Mouse (Mus musculus): Measurements from ENCODE around the gene Mrpl2. TPM values are rescaled to one million over a fixed set of nuclear protein-coding genes. Genes with fewer than 3 reads are reported as not detected.

Mrpl2 gene
- 131 and 151 TPM in 2 replicates for polyA plus RNA-seq (2016; fragmentation: Nextera tagmentation; extraction: Ambion mirVana)

GRCm38 (mm10) chr17:46645561-46646321, at the start of gene Mrpl2, which contains the start of gene Klc4:
Gene Mrpl2, plus strand, starts transcription at chr17:46646229.
Gene Klc4, minus strand, starts transcription at chr17:46646022.
- WGBS, result under 1% methylated on average over 53 of the region's 53 CpGs
- H3K4me1 ChIP-seq, result peaks cover 36% of the 10 kb centered on the region
- peaks cover 31% of the 10 kb centered on the region for H3K36me3 ChIP-seq
- no peaks in the 10 kb centered on the region for H3K27me3 ChIP-seq (ENCODE audit: insufficient read depth, poor library complexity, severe bottlenecking)
- H3K4me3 ChIP-seq, result peak within 1 kb of the TSS; percentile 89
- peak within 1 kb of the TSS; percentile 93 for H3K27ac ChIP-seq
- no peaks in the 10 kb centered on the region for H3K9me3 ChIP-seq
- DNase-seq (ENCODE audit: low spot score), result peak; percentile 99

- 80% methylated on average over 11 of the region's 11 CpGs for WGBS
These were observed 48.1 kb upstream of the Mrpl2 start for GRCm38 (mm10) chr17:46597956-46598355.

GRCm38 (mm10) chr17:46598963-46599362, 47.1 kb upstream of the Mrpl2 start:
- Histone ChIP-seq H3K36me3 (peaks cover 36% of the 10 kb centered on the region), H3K27me3 (ENCODE audit: insufficient read depth, poor library complexity, severe bottlenecking) (no peaks in the 10 kb centered on the region), H3K9me3 (no peaks in the 10 kb centered on the region), H3K4me1 (peaks cover 44% of the 10 kb centered on the region), H3K27ac (no peak overlapping the region), H3K4me3 (no peak overlapping the region)
- WGBS, result 81% methylated on average over 4 of the region's 4 CpGs
- DNase-seq (ENCODE audit: low spot score), result no peak

More at GRCm38 (mm10) chr17:46597956-46598355, 48.1 kb upstream of the Mrpl2 start:
- H3K9me3 ChIP-seq, result no peaks in the 10 kb centered on the region
- no peak overlapping the region for H3K27ac ChIP-seq
- H3K36me3 ChIP-seq, result peaks cover 36% of the 10 kb centered on the region
- DNase-seq (ENCODE audit: low spot score), result no peak
- no peaks in the 10 kb centered on the region for H3K27me3 ChIP-seq (ENCODE audit: insufficient read depth, poor library complexity, severe bottlenecking)
- H3K4me1 ChIP-seq, result peaks cover 50% of the 10 kb centered on the region
- H3K4me3 ChIP-seq, result no peak overlapping the region

- no peak for DNase-seq (ENCODE audit: low spot score)
- H3K27ac ChIP-seq, result no peak overlapping the region
- no peak overlapping the region for H3K4me3 ChIP-seq
- H3K27me3 ChIP-seq (ENCODE audit: insufficient read depth, poor library complexity, severe bottlenecking), result no peaks in the 10 kb centered on the region
- H3K4me1 ChIP-seq, result peaks cover 42% of the 10 kb centered on the region
- 91% methylated on average over 2 of the region's 2 CpGs for WGBS
- no peaks in the 10 kb centered on the region for H3K9me3 ChIP-seq
- peaks cover 36% of the 10 kb centered on the region for H3K36me3 ChIP-seq
These were observed 45.5 kb upstream of the Mrpl2 start for GRCm38 (mm10) chr17:46600569-46600968.

GRCm38 (mm10) chr17:46602212-46602611, 43.8 kb upstream of the Mrpl2 start:
- no peak overlapping the region for H3K27ac ChIP-seq
- DNase-seq (ENCODE audit: low spot score), result no peak
- no peak overlapping the region for H3K4me3 ChIP-seq
- no peaks in the 10 kb centered on the region for H3K27me3 ChIP-seq (ENCODE audit: insufficient read depth, poor library complexity, severe bottlenecking)
- 76% methylated on average over 9 of the region's 9 CpGs for WGBS
- peaks cover 27% of the 10 kb centered on the region for H3K36me3 ChIP-seq
- H3K9me3 ChIP-seq, result no peaks in the 10 kb centered on the region
- H3K4me1 ChIP-seq, result peaks cover 41% of the 10 kb centered on the region

- Histone ChIP-seq H3K36me3 (peaks cover 17% of the 10 kb centered on the region), H3K9me3 (no peaks in the 10 kb centered on the region), H3K27me3 (ENCODE audit: insufficient read depth, poor library complexity, severe bottlenecking) (no peaks in the 10 kb centered on the region), H3K4me1 (peaks cover 34% of the 10 kb centered on the region), H3K4me3 (no peak overlapping the region), H3K27ac (no peak overlapping the region)
- DNase-seq (ENCODE audit: low spot score), result no peak
- 91% methylated on average over 4 of the region's 4 CpGs for WGBS
These were observed 42.8 kb upstream of the Mrpl2 start for GRCm38 (mm10) chr17:46603229-46603628.

GRCm38 (mm10) chr17:46605126-46605525, 40.9 kb upstream of the Mrpl2 start:
- no peak overlapping the region for H3K4me3 ChIP-seq
- H3K9me3 ChIP-seq, result no peaks in the 10 kb centered on the region
- DNase-seq (ENCODE audit: low spot score), result no peak
- H3K27ac ChIP-seq, result no peak overlapping the region
- H3K36me3 ChIP-seq, result peaks cover 15% of the 10 kb centered on the region
- 75% methylated on average over 5 of the region's 5 CpGs for WGBS
- no peaks in the 10 kb centered on the region for H3K27me3 ChIP-seq (ENCODE audit: insufficient read depth, poor library complexity, severe bottlenecking)
- H3K4me1 ChIP-seq, result peaks cover 40% of the 10 kb centered on the region

GRCm38 (mm10) chr17:46605987-46606386, 40.0 kb upstream of the Mrpl2 start:
- Histone ChIP-seq H3K27me3 (ENCODE audit: insufficient read depth, poor library complexity, severe bottlenecking) (no peaks in the 10 kb centered on the region), H3K9me3 (no peaks in the 10 kb centered on the region), H3K36me3 (peaks cover 18% of the 10 kb centered on the region), H3K4me1 (peaks cover 48% of the 10 kb centered on the region), H3K27ac (no peak overlapping the region), H3K4me3 (no peak overlapping the region)
- WGBS, result 83% methylated on average over 12 of the region's 12 CpGs
- no peak for DNase-seq (ENCODE audit: low spot score)

- Histone ChIP-seq H3K4me1 (peaks cover 64% of the 10 kb centered on the region), H3K27me3 (ENCODE audit: insufficient read depth, poor library complexity, severe bottlenecking) (no peaks in the 10 kb centered on the region), H3K4me3 (no peak overlapping the region), H3K36me3 (peaks cover 13% of the 10 kb centered on the region), H3K27ac (peak overlapping the region; percentile 57; the same call in 1 of the 2 replicates), H3K9me3 (no peaks in the 10 kb centered on the region)
- no peak for DNase-seq (ENCODE audit: low spot score)
- WGBS, result 53% methylated on average over 15 of the region's 15 CpGs
These were observed 36.1 kb upstream of the Mrpl2 start for GRCm38 (mm10) chr17:46609721-46610514.

- WGBS, result 93% methylated on average over 6 of the region's 6 CpGs
- DNase-seq (ENCODE audit: low spot score), result no peak
- no peak overlapping the region for H3K27ac ChIP-seq
- H3K4me1 ChIP-seq, result peaks cover 62% of the 10 kb centered on the region
- H3K36me3 ChIP-seq, result peaks cover 13% of the 10 kb centered on the region
- H3K4me3 ChIP-seq, result no peak overlapping the region
- H3K9me3 ChIP-seq, result no peaks in the 10 kb centered on the region
- no peaks in the 10 kb centered on the region for H3K27me3 ChIP-seq (ENCODE audit: insufficient read depth, poor library complexity, severe bottlenecking)
These were observed 34.7 kb upstream of the Mrpl2 start for GRCm38 (mm10) chr17:46611316-46611715.

GRCm38 (mm10) chr17:46612189-46612588, 33.8 kb upstream of the Mrpl2 start:
- peaks cover 71% of the 10 kb centered on the region for H3K4me1 ChIP-seq
- 67% methylated on average over 2 of the region's 2 CpGs for WGBS
- H3K9me3 ChIP-seq, result no peaks in the 10 kb centered on the region
- peak overlapping the region; percentile 75 for H3K27ac ChIP-seq
- H3K27me3 ChIP-seq (ENCODE audit: insufficient read depth, poor library complexity, severe bottlenecking), result no peaks in the 10 kb centered on the region
- no peak overlapping the region for H3K4me3 ChIP-seq
- H3K36me3 ChIP-seq, result peaks cover 13% of the 10 kb centered on the region
- DNase-seq (ENCODE audit: low spot score), result no peak

GRCm38 (mm10) chr17:46612820-46613219, 33.2 kb upstream of the Mrpl2 start:
- no peak overlapping the region for H3K4me3 ChIP-seq
- H3K4me1 ChIP-seq, result peaks cover 77% of the 10 kb centered on the region
- peaks cover 13% of the 10 kb centered on the region for H3K36me3 ChIP-seq
- peak overlapping the region; percentile 75 for H3K27ac ChIP-seq
- DNase-seq (ENCODE audit: low spot score), result no peak
- no peaks in the 10 kb centered on the region for H3K9me3 ChIP-seq
- H3K27me3 ChIP-seq (ENCODE audit: insufficient read depth, poor library complexity, severe bottlenecking), result no peaks in the 10 kb centered on the region
- 43% methylated on average over 4 of the region's 4 CpGs for WGBS

- Histone ChIP-seq H3K36me3 (peaks cover 13% of the 10 kb centered on the region), H3K9me3 (no peaks in the 10 kb centered on the region), H3K4me3 (no peak overlapping the region), H3K4me1 (peaks cover 81% of the 10 kb centered on the region), H3K27me3 (ENCODE audit: insufficient read depth, poor library complexity, severe bottlenecking) (no peaks in the 10 kb centered on the region), H3K27ac (peak overlapping the region; percentile 75; the same call in 1 of the 2 replicates)
- DNase-seq (ENCODE audit: low spot score), result no peak
- 45% methylated on average over 3 of the region's 3 CpGs for WGBS
These were observed 32.8 kb upstream of the Mrpl2 start for GRCm38 (mm10) chr17:46613229-46613628.
